ENCODE assay signal across 9 mouse cellular contexts in the genomic region with DNA sequence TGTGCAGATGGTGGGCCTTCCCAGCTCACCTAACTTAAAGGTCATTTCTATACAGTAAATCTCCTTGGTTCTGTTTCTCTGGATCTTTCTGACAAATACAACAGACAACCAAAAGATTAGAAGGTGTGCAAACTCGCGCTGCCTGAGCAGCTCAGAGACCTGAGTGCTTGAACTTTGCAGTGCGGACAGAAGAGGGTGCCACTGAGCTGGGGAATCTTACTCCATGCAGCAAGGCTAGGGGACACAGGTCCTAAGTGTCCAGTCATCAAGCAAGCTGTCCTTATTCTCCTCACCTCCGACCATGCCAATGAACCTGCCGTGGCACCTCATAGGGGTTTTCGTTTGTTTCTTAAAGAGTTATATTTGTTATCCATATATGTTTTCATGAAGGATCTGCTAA. TPM values are rescaled to one million over a fixed set of nuclear protein-coding genes. Genes with fewer than 3 reads are reported as not detected.
DNase-seq lines count a peak whose midpoint lies in the region; ATAC-seq lines count a peak whose summit lies in the region.
"Had no signal": no experiment of that assay in that cellular context is flagged by ENCODE, and none has a peak within 500 bp of the region (broad histone marks: within the 10 kb centered on the region; RNA-seq: fewer than 3 reads in every experiment).

No protein-coding gene starts in this region.

- no peak overlapping the region for H3K27ac ChIP-seq in kidney, embryonic 15.5 days
- H3K27ac ChIP-seq: heart, embryonic 15.5 days had no signal

- H3K4me1 ChIP-seq in kidney, embryonic 15.5 days: no peaks in the 10 kb centered on the region
- H3K4me1 ChIP-seq: heart, embryonic 15.5 days had no signal

- no peaks in the 10 kb centered on the region for H3K27me3 ChIP-seq in kidney, embryonic 15.5 days
- H3K27me3 ChIP-seq: heart, embryonic 15.5 days had no signal

- no peak overlapping the region for H3K4me3 ChIP-seq in kidney, embryonic 15.5 days (replicated peaks)
- H3K4me3 ChIP-seq: heart, embryonic 15.5 days had no signal

- intact Hi-C loops in heart, postnatal 36 days (cut with DNase I): no loop called here

- no peak overlapping the region for H3K4me2 ChIP-seq in kidney, embryonic 15.5 days
- H3K4me2 ChIP-seq: heart, embryonic 15.5 days had no signal

- no peak for ATAC-seq in kidney, embryonic 15.5 days (replicated peaks; ENCODE audit: low FRiP score)

- DNase-seq in kidney, adult 18-20 months: peak; percentile 4
- DNase-seq in urinary bladder, postnatal 14 days (ENCODE audit: low spot score): peak; percentile 4
- DNase-seq in urinary bladder, postnatal 25 days (ENCODE audit: low spot score): no peak
- peak; percentile 36 for DNase-seq in embryo, embryonic 11 days
- DNase-seq in spleen, postnatal 10 days (ENCODE audit: low spot score in 2 of 2): no peak
- no peak for DNase-seq in heart, postnatal 36 days
- no peak for DNase-seq in MN1 (ENCODE audit: low spot score)

- H3K36me3 ChIP-seq in kidney, embryonic 15.5 days: no peaks in the 10 kb centered on the region
- H3K36me3 ChIP-seq: heart, embryonic 15.5 days had no signal

- no peak overlapping the region for H3K9ac ChIP-seq in kidney, embryonic 15.5 days
- H3K9ac ChIP-seq: heart, embryonic 15.5 days had no signal

- WGBS in kidney, embryonic 15.5 days: 45% methylated on average over 6 of the region's 6 CpGs

- H3K9me3 ChIP-seq in kidney, embryonic 15.5 days (replicated peaks): no peaks in the 10 kb centered on the region
- H3K9me3 ChIP-seq: heart, embryonic 15.5 days had no signal

RNA-seq across cellular contexts. Expression of gene Trpc6, which starts 48.7 kb away (rescaled TPM):
- polyA plus RNA-seq in kidney, embryonic 15.5 days (2015; fragmentation: Nextera tagmentation; extraction: Ambion mirVana): 0.93 and 1.4 TPM in 2 replicates
- total RNA-seq in heart, postnatal 36 days (2021): under 1 TPM; 0.41 to 0.42 TPM

Comparison
In these comparisons a context has a peak if more than half of its experiments do, and no peak if none do; other contexts are left out.
1. DNase-seq: peak in kidney, adult 18-20 months (single experiment), urinary bladder, postnatal 14 days (single experiment) and embryo, embryonic 11 days (single experiment); none in urinary bladder, postnatal 25 days (single experiment), spleen, postnatal 10 days (0 of 2), heart, postnatal 36 days (0 of 2) and MN1 (single experiment).